Mouse (Mus musculus) kidney, embryonic 16.5 days (tissue): ENCODE measurements around the gene Lbhd2. TPM values are rescaled to one million over a fixed set of nuclear protein-coding genes. Genes with fewer than 3 reads are reported as not detected.
A peak's percentile ranks its signal among the peaks of the same experiment; 100 is the strongest.

Source experiments
- ATAC-seq: fragments of 200-750 bp; cut with Nextera tagmentation; 2 replicates; pipeline ENCODE4 v1.8.0; 2017; ENCODE audit warnings: moderate TSS enrichment; ENCODE audit not compliant: low FRiP score, low TSS enrichment
- H3K27ac ChIP-seq: fragments of 300-500 bp; sonication (generic); 2 replicates; pipeline ENCODE4 v1.5.1; 2014; ENCODE audit warnings: low read length
- H3K27me3 ChIP-seq: fragments of 300-500 bp; sonication (generic); 2 replicates; pipeline ENCODE4 v1.6.1; 2014; ENCODE audit warnings: low read length, control low read depth, mixed read lengths; ENCODE audit not compliant: insufficient read depth
- H3K36me3 ChIP-seq: fragments of 300-500 bp; sonication (generic); 2 replicates; pipeline ENCODE4 v1.6.1; 2014; ENCODE audit warnings: low read length, control low read depth, mixed read lengths; ENCODE audit not compliant: insufficient read depth
- H3K4me1 ChIP-seq: fragments of 300-500 bp; sonication (generic); 2 replicates; pipeline ENCODE4 v1.6.1; 2014; ENCODE audit warnings: low read length, control low read depth, mixed read lengths; ENCODE audit not compliant: insufficient read depth
- H3K4me2 ChIP-seq: fragments of 300-500 bp; sonication (generic); replicated peaks from 2 replicates; pipeline ENCODE4 v1.6.1; 2014; ENCODE audit warnings: low read depth, low read length
- H3K4me3 ChIP-seq: fragments of 300-500 bp; sonication (generic); 2 replicates; pipeline ENCODE4 v1.5.1; 2014; ENCODE audit warnings: mild to moderate bottlenecking, low read length
- H3K9ac ChIP-seq: fragments of 300-500 bp; sonication (generic); replicated peaks from 2 replicates; pipeline ENCODE4 v1.6.1; 2014; ENCODE audit warnings: low read length
- H3K9me3 ChIP-seq: fragments of 300-500 bp; sonication (generic); 2 replicates; pipeline ENCODE4 v1.6.1; 2016; ENCODE audit warnings: low read length, control low read depth
- WGBS: fragments of 180-500 bp; shearing (Covaris S2); extraction: QIAGEN DNeasy Blood & Tissue Kit; methylation state at CpG from one replicate; pipeline ENCODE4 v1.1.7; 2014; 5-methylcytosine and 5-hydroxymethylcytosine counted together
- polyA plus RNA-seq: library from polyadenylated mRNA; unstranded; fragments of >200 nt; fragmentation: Nextera tagmentation; extraction: Ambion mirVana; gene quantifications from 2 replicates; pipeline ENCODE4 v1.2.1, GENCODE M21; 2015

The Lbhd2 gene
- polyA plus RNA-seq, 1 experiment from 2014 or later = 4.6 TPM

DNA sequence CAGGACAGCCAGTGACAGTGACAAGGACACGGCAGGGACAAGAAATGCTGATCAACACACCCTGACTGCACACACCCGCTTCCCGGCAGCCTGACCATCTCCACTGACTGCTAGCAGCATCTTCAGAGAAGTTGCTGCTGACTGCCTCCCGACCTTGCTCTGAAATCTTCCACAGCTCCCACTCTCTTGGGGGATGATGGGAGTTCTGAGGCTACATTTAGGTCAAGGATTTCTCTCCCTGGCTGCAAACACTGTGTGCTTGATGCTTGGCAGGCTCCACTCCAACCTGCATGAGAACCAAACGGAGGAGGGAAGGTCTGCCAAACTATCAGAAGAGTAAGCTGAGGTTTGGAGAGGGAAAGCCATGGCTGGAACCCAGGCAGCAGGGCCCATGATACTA is 9.6 kb upstream of the Lbhd2 start:
- ATAC-seq = no peak
- WGBS = 66% methylated on average over 5 of the region's 5 CpGs
- Histone ChIP-seq H3K9ac (no peak overlapping the region), H3K36me3 (no peaks in the 10 kb centered on the region), H3K4me1 (0 out of 2 replicates have a peak, but pooled peaks cover 5% of the 10 kb centered on the region), H3K27me3 (peaks cover under 1% of the 10 kb centered on the region; the same call in 1 of the 2 replicates), H3K4me2 (no peak overlapping the region), H3K9me3 (no peaks in the 10 kb centered on the region), H3K27ac (no peak overlapping the region), H3K4me3 (no peak overlapping the region)

DNA sequence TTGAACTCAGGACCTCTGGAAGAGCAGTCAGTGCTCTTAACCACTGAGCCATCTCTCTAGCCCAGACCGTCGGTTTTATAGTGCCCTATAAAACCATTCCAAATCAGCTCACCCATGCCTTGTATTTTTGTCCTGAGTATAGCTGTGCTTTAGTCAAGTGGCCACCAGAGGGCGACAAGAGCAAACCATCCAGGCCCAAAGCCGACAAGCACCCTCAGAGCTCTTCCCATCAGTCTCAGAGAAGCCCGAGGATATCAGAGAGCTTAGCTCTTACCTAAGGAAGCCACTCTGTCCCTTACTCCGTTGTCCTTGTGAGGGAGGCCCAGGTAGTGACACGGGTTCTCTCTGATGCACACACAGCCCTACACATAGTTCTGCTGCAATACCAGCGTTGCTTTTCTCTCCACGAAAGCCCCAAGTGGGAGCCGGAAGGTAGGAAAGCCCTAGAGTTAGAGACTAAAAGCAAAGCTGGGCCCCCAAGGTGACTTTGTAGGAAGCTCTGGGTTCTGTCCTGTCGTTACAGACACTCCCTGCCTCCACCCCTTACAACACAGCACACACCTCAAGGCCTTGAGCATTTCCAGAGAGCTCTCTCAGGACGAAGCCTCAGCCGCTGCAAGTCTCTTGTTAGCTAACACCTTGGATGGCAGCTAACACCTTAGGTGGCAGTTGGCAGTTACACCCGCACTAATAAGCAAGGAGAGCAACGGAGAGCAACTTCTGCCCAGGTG is 5.0 kb upstream of the Lbhd2 start:
- H3K4me1 ChIP-seq = peaks cover 8% of the 10 kb centered on the region
- no peaks in the 10 kb centered on the region for H3K9me3 ChIP-seq
- no peak overlapping the region for H3K27ac ChIP-seq
- no peak overlapping the region for H3K4me3 ChIP-seq
- no peaks in the 10 kb centered on the region for H3K36me3 ChIP-seq
- ATAC-seq = peak; percentile 52
- peaks cover 13% of the 10 kb centered on the region; the same call in 1 of the 2 replicates for H3K27me3 ChIP-seq
- H3K9ac ChIP-seq = peak overlapping the region; percentile 41; the same call in 1 of the 2 replicates
- 14% methylated on average over 15 of the region's 15 CpGs for WGBS
- no peak overlapping the region for H3K4me2 ChIP-seq

DNA sequence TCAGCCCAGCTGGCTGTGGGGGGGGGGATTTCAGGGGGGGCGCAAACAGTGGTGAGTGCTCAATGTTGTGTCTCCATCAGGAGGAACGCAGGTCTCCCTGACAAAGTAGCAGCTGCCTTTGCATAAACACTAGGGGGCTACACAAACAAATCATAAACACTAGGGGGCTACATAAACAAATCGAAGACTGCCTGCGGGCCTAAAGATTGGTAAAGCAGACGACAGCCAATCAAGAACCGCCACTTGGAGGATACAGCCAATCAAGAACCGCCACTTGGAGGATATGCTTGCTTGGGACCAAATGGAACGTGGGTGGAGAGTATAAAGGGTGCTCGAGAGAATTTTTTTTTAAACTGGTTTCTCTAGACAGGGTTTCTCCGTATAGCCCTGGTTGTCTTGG is 1.7 kb upstream of the Lbhd2 start:
- Histone ChIP-seq H3K9me3 (no peaks in the 10 kb centered on the region), H3K4me1 (peaks cover 14% of the 10 kb centered on the region), H3K4me3 (no peak overlapping the region), H3K9ac (no peak overlapping the region), H3K27me3 (peaks cover 24% of the 10 kb centered on the region), H3K36me3 (no peaks in the 10 kb centered on the region), H3K27ac (no peak overlapping the region), H3K4me2 (no peak overlapping the region)
- 55% methylated on average over 10 of the region's 10 CpGs for WGBS
- ATAC-seq = no peak

DNA sequence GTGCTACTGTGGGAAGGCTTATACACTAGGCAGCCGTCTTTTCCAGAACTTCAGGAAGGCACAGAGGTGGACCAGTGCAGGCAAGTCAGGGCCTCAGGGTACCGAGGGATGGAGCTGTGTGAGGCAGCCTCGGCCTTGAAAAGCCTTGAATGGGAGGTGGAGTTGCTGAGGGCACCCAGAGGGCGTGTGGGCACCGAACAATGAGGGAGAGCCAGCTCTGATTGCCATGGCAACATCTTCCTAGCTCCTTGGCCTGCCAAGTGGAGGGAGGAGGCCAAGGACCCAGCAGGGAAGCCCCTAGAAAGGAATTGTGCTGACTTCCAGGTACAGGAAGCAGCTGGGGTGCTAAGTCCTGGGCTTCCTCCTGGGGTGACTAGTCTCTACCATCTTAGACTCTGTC is 3.0 kb downstream of the Lbhd2 start:
- no peak overlapping the region for H3K4me2 ChIP-seq
- H3K27me3 ChIP-seq = peaks cover 19% of the 10 kb centered on the region
- H3K27ac ChIP-seq = no peak overlapping the region
- H3K9me3 ChIP-seq = no peaks in the 10 kb centered on the region
- no peak for ATAC-seq
- H3K9ac ChIP-seq = no peak overlapping the region; the same call in 1 of the 2 replicates
- H3K36me3 ChIP-seq = no peaks in the 10 kb centered on the region
- no peak overlapping the region for H3K4me3 ChIP-seq
- WGBS = 25% methylated on average over 5 of the region's 5 CpGs
- peaks cover 22% of the 10 kb centered on the region for H3K4me1 ChIP-seq

DNA sequence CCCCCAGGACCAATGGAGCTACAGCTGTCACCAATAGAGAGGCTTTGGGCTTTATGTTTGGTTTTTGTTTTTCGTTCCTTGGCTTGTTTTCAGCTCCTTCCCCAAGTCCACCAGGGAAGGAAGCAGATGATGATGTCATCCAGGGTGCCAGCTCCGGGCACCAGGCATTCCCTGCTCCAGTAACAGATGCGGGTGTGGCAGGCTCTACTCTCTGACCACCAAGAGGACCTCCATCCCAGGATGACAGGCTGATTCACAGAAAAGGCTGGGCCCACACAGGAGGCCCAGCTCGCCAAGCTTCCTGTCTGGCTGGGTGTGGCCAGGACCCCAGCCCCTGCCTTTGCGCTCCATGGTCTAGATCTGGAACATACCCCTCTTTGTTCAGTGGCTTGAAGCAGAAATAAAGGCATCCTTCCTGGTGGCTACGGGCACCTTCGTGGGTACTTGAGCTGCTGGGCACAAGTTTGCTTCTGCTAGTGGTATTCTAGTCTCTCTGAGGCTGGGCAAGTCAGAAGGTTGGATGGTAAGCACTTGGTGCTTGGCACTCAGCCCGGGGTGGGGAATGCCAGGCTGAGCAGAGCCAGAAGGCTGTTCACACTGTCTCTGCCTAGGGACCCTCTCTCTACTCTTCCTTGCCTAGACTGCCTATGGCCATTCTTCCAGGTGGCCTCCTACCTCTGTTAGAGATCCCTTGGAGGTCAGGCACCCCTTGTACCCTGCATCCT is 5.2 kb downstream of the Lbhd2 start:
- Histone ChIP-seq H3K9me3 (no peaks in the 10 kb centered on the region), H3K4me1 (peaks cover 25% of the 10 kb centered on the region), H3K4me2 (no peak overlapping the region), H3K27me3 (peaks cover 9% of the 10 kb centered on the region), H3K27ac (no peak overlapping the region), H3K36me3 (no peaks in the 10 kb centered on the region), H3K4me3 (no peak overlapping the region), H3K9ac (0 out of 2 replicates have a peak overlapping the region, but pooled peaks have one; percentile 23)
- WGBS = 80% methylated on average over 8 of the region's 8 CpGs
- ATAC-seq = no peak

DNA sequence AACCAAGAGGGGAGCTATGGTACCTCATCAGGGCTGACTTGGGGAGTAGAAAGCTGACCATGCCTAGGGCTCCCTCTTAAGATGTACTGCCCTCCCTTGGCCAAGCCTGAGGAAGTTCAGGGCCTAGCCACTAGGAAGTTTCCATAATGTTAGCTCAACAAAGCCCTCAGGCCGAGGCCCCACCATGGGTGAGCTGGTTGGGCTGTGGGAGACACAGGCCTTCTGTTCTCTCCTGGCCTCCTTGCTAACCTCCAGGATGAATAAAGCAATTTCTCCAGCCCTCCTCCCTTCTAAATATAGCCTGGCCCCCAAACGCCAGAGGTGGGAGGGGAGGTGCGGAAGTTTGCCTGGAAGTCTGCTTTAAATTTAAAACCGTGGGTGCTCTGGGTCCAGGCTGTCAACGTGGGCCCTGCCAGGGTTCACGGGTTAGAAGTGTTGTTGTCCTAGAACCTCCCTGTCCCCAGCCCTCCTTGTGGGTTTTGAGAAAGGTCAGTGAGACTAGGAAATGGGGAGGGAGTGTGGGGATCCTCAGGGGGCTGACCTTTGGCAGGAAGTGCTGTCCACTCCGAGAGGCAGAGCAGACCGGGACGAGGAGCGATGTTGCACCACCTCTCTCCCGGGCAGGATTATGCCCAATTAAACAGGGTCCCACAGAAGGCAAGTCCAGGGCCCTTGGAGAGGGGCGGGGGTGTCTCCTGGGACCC is 6.1 kb downstream of the Lbhd2 start:
- H3K36me3 ChIP-seq = no peaks in the 10 kb centered on the region
- H3K9ac ChIP-seq = peak overlapping the region; percentile 45
- no peaks in the 10 kb centered on the region for H3K9me3 ChIP-seq
- H3K27ac ChIP-seq = peak overlapping the region; percentile 69
- H3K27me3 ChIP-seq = no peaks in the 10 kb centered on the region
- peaks cover 29% of the 10 kb centered on the region for H3K4me1 ChIP-seq
- peak overlapping the region; percentile 30 for H3K4me3 ChIP-seq
- WGBS = 12% methylated on average over 12 of the region's 12 CpGs
- H3K4me2 ChIP-seq = peak overlapping the region; percentile 53
- no peak; the same call in none of the 2 replicates for ATAC-seq

DNA sequence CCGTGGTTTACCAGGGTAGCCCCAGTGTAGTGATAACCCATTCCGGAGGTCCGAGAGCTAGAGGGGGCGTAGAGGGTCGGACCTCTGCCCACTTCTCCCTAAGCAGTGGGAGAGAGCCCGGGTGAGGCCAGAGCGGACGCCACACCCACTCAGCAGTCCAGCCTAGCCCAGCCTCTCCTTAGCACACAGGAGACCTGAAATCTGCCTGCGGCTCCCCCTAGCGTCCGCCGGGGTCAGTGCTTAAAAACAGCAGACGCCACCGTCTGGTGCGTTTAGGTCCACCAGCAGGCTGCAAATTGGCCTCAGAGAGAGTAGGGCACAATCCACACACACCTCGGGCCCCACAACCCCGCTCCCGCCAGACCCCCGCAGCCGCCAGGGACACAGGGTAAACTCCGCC is 6.7 kb downstream of the Lbhd2 start:
- peak; percentile 87 for ATAC-seq

DNA sequence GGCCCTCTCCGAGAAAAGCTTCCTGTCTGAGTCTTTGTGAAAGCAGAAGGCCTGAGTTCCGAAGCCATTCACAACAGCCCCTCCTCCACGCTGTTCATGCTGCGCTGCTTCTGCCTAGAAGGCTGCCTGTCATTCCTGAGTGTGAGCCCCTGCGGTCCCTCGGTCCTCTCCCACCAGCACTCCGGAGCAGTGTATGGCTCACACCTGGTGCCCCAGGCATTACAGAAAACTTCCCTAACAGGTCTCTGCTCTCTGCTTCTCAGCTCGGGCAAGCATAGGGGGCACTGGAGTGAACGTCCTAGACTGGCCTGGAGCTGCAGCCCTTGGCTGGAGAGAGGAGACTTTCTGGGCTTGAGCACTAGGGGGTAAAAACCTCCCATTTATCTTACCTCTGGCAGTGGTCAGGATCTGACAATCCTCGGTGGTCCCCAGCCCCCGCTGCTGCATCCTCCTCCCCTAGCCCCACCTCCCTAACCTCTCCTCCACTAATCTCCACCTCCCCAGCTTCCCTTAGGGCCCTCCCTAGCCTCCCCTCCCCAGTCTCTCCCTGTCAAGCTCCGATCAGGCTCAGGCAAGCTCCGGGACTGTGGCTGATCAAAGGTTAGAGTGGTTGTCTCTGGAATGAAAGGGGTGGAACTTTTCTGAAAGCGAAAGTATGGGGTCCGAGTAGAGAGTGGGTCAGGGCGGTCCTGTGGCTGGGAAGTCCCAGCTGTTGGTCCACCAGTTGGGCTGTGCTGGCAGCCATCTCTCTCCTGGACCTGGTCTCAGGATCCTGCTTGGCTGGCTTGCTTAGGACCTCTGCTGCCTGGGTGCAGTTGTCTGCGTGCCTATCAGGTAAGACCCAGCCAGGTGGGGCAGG is 10.5 kb downstream of the Lbhd2 start, which contains the start of gene Exoc3l4:
TSS of gene Exoc3l4 (plus strand) at position 97 of the 859 bp plus-strand sequence.
- Histone ChIP-seq H3K36me3 (no peaks in the 10 kb centered on the region), H3K4me3 (peak within 1 kb of the TSS; percentile 47), H3K4me2 (peak within 1 kb of the TSS; percentile 65), H3K9me3 (no peaks in the 10 kb centered on the region), H3K4me1 (peaks cover 37% of the 10 kb centered on the region), H3K27ac (peak within 1 kb of the TSS; percentile 76), H3K27me3 (peaks cover 9% of the 10 kb centered on the region; the same call in 1 of the 2 replicates), H3K9ac (peak within 1 kb of the TSS; percentile 65)
- WGBS = 4% methylated on average over 17 of the region's 17 CpGs
- peak; percentile 77 for ATAC-seq

More for the DNA sequence above, 6.7 kb downstream of the Lbhd2 start:
- no peaks in the 10 kb centered on the region for H3K27me3 ChIP-seq
- peak overlapping the region; percentile 30 for H3K4me3 ChIP-seq
- peak overlapping the region; percentile 45 for H3K9ac ChIP-seq
- WGBS = 2% methylated on average over 21 of the region's 21 CpGs
- peak overlapping the region; percentile 69 for H3K27ac ChIP-seq
- H3K36me3 ChIP-seq = no peaks in the 10 kb centered on the region
- peaks cover 32% of the 10 kb centered on the region for H3K4me1 ChIP-seq
- no peaks in the 10 kb centered on the region for H3K9me3 ChIP-seq
- peak overlapping the region; percentile 53 for H3K4me2 ChIP-seq

DNA sequence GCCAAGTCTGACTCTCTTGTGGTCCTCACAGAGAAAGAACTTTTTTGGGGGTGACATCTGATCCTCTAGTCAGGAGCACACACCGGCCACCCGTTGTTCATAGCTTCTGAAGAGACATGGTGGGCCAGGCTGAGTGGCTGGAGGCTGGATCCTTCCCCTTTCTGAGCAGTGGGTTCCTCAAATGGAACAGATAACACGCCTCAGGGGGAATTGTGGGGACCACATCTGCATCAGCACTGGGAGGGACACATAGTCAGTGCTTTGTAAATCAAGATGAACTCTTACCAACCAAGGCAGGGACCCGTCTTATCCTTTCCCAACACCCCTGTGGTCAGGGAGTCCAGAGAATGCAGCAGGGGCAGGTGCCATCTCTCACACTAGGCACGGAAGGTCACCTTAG is 13.3 kb downstream of the Lbhd2 start:
- Histone ChIP-seq H3K36me3 (no peaks in the 10 kb centered on the region), H3K9me3 (no peaks in the 10 kb centered on the region), H3K27ac (no peak overlapping the region), H3K4me3 (no peak overlapping the region), H3K4me1 (peaks cover 31% of the 10 kb centered on the region), H3K9ac (no peak overlapping the region), H3K4me2 (no peak overlapping the region), H3K27me3 (peaks cover 36% of the 10 kb centered on the region)
- 74% methylated on average over 5 of the region's 5 CpGs for WGBS
- no peak for ATAC-seq
